Mouse (Mus musculus): ENCODE results near the gene Faf1. TPM values are rescaled to one million over a fixed set of nuclear protein-coding genes. Genes with fewer than 3 reads are reported as not detected.

Gene Faf1
- total and polyA plus RNA-seq, 2 experiments from 2014 or later = 33.3 to 55.2 TPM

DNA sequence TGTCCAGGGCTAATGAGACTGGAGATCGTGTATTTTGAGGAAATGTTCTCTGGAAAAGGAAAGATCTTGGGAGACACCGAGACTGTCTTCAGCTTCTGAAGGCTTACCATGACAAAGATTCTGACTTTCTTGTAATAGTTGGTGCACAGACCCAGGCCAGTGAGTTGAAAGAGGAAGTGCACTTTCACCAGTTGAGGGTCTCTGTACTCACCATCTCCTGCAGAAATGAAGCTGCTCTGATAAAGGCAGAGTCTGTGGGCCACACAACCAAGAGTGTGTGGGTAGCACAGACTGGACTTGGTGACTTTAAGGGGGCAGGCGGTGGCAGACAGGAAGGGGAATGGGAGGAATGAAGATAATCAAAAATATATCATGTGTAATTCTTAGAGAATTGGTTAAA is 260.2 kb downstream of the Faf1 start:
- WGBS = 94% methylated on average over 3 of the region's 3 CpGs
- Histone ChIP-seq H3K27me3 (ENCODE audit: insufficient read depth, low read length) (no peaks in the 10 kb centered on the region), H3K9me3 (ENCODE audit: low read length) (no peaks in the 10 kb centered on the region)

DNA sequence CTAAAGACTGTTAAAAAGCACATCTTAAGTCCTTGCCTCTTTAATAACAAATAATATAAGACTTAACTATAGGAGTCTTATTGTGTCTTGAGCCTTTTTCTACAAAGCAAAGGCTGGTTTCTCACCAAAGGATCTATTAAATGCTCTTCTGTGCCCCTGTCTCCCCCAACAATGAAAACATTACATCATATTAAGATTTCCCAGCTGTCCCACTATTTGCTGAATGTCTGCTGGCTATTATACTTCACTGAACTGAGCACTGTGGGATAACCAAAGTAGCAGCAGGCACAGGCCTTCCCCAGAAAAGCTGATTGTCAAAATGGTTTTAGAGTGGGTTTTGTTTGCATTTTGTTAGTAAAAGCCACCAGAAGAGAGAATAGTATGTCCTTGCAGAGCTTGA is 262.9 kb downstream of the Faf1 start:
- no peak for TF ChIP-seq CTCF (IDR thresholded peaks at IDR 0.05; ENCODE audit: low read depth)
- ATAC-seq (no peak), DNase-seq (no peak)

More for the DNA sequence above, 260.2 kb downstream of the Faf1 start:
- no peak overlapping the region for H3K27ac ChIP-seq (ENCODE audit: low read depth, low read length)
- H3K9ac ChIP-seq = no peak overlapping the region
- H3K4me2 ChIP-seq (ENCODE audit: low read depth) = no peak overlapping the region
- no peak for TF ChIP-seq CTCF (IDR thresholded peaks at IDR 0.05; ENCODE audit: low read depth)
- ATAC-seq (no peak), DNase-seq (no peak)
- H3K36me3 ChIP-seq (ENCODE audit: insufficient read depth) = 0 out of 2 replicates have a peak, but pooled peaks cover 4% of the 10 kb centered on the region
- H3K4me1 ChIP-seq (ENCODE audit: insufficient read depth) = no peaks in the 10 kb centered on the region
- no peak overlapping the region for H3K4me3 ChIP-seq (ENCODE audit: low read depth, low read length)

DNA sequence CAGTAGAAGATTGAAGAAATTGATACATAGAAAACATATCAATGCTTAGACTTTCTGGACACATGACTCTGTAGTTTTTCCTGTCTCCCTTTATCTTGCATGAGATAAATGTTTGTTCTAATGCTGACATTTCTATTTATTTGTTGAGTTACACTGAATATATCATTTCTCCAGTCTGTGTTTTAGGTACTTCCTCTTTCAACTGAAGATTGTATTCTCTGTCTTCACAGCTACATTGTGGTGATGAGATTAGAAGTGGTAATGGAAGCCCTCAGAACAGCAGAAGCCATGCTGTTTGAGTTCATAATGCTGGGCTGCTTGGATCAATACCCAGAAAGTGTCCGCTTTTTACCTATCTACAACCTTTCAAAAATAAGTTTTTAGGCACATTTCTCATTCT is 269.2 kb downstream of the Faf1 start:
- no peak for TF ChIP-seq CTCF (IDR thresholded peaks at IDR 0.05; ENCODE audit: low read depth)
- Histone ChIP-seq H3K4me1 (ENCODE audit: insufficient read depth) (no peaks in the 10 kb centered on the region), H3K27me3 (ENCODE audit: insufficient read depth, low read length) (no peaks in the 10 kb centered on the region), H3K9ac (no peak overlapping the region), H3K36me3 (ENCODE audit: insufficient read depth) (peaks cover 6% of the 10 kb centered on the region; the same call in 1 of the 2 replicates), H3K4me2 (ENCODE audit: low read depth) (no peak overlapping the region), H3K27ac (ENCODE audit: low read depth, low read length) (no peak overlapping the region), H3K9me3 (ENCODE audit: low read length) (no peaks in the 10 kb centered on the region), H3K4me3 (ENCODE audit: low read depth, low read length) (no peak overlapping the region)
- 96% methylated on average over 1 of the region's 1 CpGs for WGBS
- DNase-seq = no peak
- ATAC-seq = no peak

More for the DNA sequence above, 262.9 kb downstream of the Faf1 start:
- Histone ChIP-seq H3K27me3 (ENCODE audit: insufficient read depth, low read length) (no peaks in the 10 kb centered on the region), H3K27ac (ENCODE audit: low read depth, low read length) (no peak overlapping the region), H3K9me3 (ENCODE audit: low read length) (no peaks in the 10 kb centered on the region), H3K4me3 (ENCODE audit: low read depth, low read length) (no peak overlapping the region), H3K9ac (no peak overlapping the region), H3K36me3 (ENCODE audit: insufficient read depth) (0 out of 2 replicates have a peak, but pooled peaks cover 4% of the 10 kb centered on the region), H3K4me1 (ENCODE audit: insufficient read depth) (no peaks in the 10 kb centered on the region), H3K4me2 (ENCODE audit: low read depth) (no peak overlapping the region)

DNA sequence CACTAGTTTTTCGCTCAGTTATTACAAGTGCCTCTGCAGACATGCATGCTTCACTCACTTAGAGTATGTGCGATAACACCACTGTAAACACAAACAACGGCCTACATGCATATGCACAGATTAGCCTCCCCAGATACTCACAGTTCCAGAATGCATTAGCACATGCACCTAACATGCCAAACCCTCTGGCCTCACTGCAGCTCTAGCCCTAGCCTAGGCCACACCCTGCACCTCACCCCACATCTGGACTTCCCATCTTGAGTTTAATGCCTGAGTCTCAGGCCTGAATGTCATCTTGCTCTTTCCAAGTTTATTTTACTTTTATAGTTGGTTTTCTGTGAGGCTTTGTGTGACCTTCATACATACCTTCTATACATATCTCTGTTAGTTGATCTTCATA is 272.9 kb downstream of the Faf1 start:
- peaks cover 4% of the 10 kb centered on the region; the same call in 1 of the 2 replicates for H3K36me3 ChIP-seq (ENCODE audit: insufficient read depth)
- no peaks in the 10 kb centered on the region for H3K4me1 ChIP-seq (ENCODE audit: insufficient read depth)
- H3K4me2 ChIP-seq (ENCODE audit: low read depth) = no peak overlapping the region
- no peak overlapping the region for H3K4me3 ChIP-seq (ENCODE audit: low read depth, low read length)
- 93% methylated on average over 3 of the region's 3 CpGs for WGBS
- ATAC-seq (no peak), DNase-seq (no peak)
- no peak overlapping the region for H3K9ac ChIP-seq
- no peak for TF ChIP-seq CTCF (IDR thresholded peaks at IDR 0.05; ENCODE audit: low read depth)
- no peaks in the 10 kb centered on the region for H3K27me3 ChIP-seq (ENCODE audit: insufficient read depth, low read length)
- no peaks in the 10 kb centered on the region for H3K9me3 ChIP-seq (ENCODE audit: low read length)
- no peak overlapping the region for H3K27ac ChIP-seq (ENCODE audit: low read depth, low read length)

DNA sequence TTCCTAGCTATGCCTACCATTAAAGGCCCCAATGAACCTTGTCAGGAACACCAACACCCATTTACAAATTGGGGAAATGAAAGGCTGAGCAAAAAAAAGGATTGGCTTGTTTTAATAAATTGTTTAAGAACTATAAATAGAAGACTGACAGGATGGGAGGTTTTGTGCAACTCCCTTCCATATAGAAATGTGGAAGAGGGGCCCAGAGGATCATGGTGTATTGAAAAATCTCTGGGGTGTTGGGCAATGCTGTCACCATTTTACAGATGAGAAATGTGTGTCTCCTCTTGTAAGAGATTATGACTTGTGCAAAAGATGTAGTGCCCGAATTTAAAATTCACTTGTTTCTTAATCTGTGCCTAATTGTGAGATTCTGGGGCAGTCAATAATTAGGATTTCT is 277.1 kb downstream of the Faf1 start:
- ATAC-seq (no peak), DNase-seq (no peak)
- no peak for TF ChIP-seq CTCF (IDR thresholded peaks at IDR 0.05; ENCODE audit: low read depth)
- Histone ChIP-seq H3K36me3 (ENCODE audit: insufficient read depth) (no peaks in the 10 kb centered on the region), H3K27me3 (ENCODE audit: insufficient read depth, low read length) (no peaks in the 10 kb centered on the region), H3K9me3 (ENCODE audit: low read length) (no peaks in the 10 kb centered on the region), H3K27ac (ENCODE audit: low read depth, low read length) (no peak overlapping the region), H3K4me2 (ENCODE audit: low read depth) (no peak overlapping the region), H3K4me1 (ENCODE audit: insufficient read depth) (no peaks in the 10 kb centered on the region), H3K4me3 (ENCODE audit: low read depth, low read length) (no peak overlapping the region), H3K9ac (no peak overlapping the region)
- WGBS = 81% methylated on average over 1 of the region's 1 CpGs

DNA sequence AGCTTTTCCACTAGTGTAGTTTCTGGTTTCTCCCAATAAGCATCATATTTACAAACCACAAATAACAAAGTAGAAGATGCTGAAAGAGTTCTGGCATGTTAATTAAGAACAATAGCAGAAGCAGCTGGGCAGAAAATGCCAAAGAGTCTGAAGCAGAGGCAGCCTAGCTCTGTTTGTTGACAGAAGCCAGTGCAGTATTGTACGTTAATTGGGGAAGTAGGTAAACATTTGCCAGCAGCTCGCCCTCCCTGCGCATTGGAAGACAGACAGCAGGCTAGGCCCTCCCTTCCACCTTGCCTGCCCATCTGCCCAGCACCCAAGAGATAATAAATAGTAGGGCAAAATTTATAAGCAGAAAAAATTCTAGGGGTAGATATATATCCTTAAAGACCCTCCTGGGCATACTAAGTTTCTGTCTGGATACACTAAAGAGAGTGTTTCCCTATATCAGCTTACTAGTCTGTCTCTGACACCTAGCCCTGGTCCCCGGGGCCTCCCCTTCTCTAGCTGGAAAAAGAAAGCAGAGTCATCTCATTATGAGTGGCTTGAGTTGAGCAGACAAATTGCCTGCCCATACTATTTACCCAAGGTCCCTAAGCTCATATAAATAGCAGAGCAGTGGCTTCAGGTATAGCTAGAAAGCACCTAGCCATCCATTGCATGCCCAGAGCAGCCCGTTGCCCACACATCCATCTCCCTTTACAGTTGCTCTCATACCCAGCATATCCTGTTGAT is 284.0 kb downstream of the Faf1 start:
- H3K9me3 ChIP-seq (ENCODE audit: low read length) = no peaks in the 10 kb centered on the region
- no peak for DNase-seq
- no peak overlapping the region for H3K4me3 ChIP-seq (ENCODE audit: low read depth, low read length)
- no peak overlapping the region for H3K9ac ChIP-seq
- ATAC-seq = no peak
- H3K4me2 ChIP-seq (ENCODE audit: low read depth) = no peak overlapping the region
- H3K36me3 ChIP-seq (ENCODE audit: insufficient read depth) = peaks cover 18% of the 10 kb centered on the region; the same call in 1 of the 2 replicates
- no peaks in the 10 kb centered on the region for H3K27me3 ChIP-seq (ENCODE audit: insufficient read depth, low read length)
- no peaks in the 10 kb centered on the region for H3K4me1 ChIP-seq (ENCODE audit: insufficient read depth)
- TF ChIP-seq CTCF (IDR thresholded peaks at IDR 0.05; ENCODE audit: low read depth) = no peak
- WGBS = 54% methylated on average over 5 of the region's 5 CpGs
- H3K27ac ChIP-seq (ENCODE audit: low read depth, low read length) = no peak overlapping the region

DNA sequence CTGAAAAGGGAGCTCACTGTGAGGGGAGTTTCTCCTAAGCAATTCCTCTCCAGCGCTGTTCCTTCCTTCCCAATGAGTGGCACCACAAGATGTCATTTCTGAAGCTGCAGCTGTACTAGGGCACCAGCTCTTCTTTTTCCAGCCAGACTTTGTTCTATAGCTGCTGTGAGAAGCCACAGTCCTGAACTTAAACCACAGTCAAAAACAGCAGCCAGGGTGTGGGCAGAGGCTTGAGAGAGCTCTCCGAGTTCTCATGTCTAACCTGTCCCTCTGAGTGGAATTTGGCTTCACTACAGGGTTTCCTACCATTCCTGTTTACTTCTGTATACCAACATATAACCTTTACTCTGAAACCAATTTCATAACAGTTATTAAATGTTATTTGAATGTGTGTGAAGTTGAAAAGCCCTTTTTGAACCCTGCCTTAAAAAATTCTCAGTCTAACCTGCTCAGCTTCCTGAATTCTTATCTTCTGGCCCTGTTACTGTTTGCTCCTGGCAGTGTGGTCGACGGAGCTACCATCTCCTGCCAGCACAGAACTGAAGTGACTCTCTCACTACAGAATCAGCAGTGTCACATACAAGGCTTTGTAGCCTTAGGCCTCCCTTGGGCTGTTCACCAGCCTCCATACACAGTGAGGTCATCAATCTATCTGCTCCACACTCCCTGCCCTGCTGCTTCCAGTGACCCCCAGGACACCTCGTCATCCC is 287.3 kb downstream of the Faf1 start:
- no peak overlapping the region for H3K4me3 ChIP-seq (ENCODE audit: low read depth, low read length)
- H3K9me3 ChIP-seq (ENCODE audit: low read length) = no peaks in the 10 kb centered on the region
- ATAC-seq = no peak
- WGBS = 83% methylated on average over 5 of the region's 5 CpGs
- DNase-seq = no peak
- no peaks in the 10 kb centered on the region for H3K27me3 ChIP-seq (ENCODE audit: insufficient read depth, low read length)
- H3K9ac ChIP-seq = no peak overlapping the region
- no peak overlapping the region for H3K27ac ChIP-seq (ENCODE audit: low read depth, low read length)
- no peak overlapping the region for H3K4me2 ChIP-seq (ENCODE audit: low read depth)
- H3K36me3 ChIP-seq (ENCODE audit: insufficient read depth) = peaks cover 18% of the 10 kb centered on the region; the same call in 1 of the 2 replicates
- H3K4me1 ChIP-seq (ENCODE audit: insufficient read depth) = no peaks in the 10 kb centered on the region
- no peak for TF ChIP-seq CTCF (IDR thresholded peaks at IDR 0.05; ENCODE audit: low read depth)

Measured in forebrain, postnatal 0 days (tissue).